Mouse (Mus musculus) naive thymus-derived CD4-positive, alpha-beta T cell, adult 2 months (primary cell): ENCODE measurements around the gene Rps21.

Experiments used
- DNase-seq: peaks from one replicate; pipeline ENCODE4 v3.0.0-alpha.2; 2011; ENCODE audit warnings: low read depth

Rps21 gene

GRCm38 (mm10) chr2:180229129-180229528 is 28.0 kb upstream of the Rps21 start:
- DNase-seq = no peak

GRCm38 (mm10) chr2:180230482-180230881 is 26.7 kb upstream of the Rps21 start:
- DNase-seq = no peak

GRCm38 (mm10) chr2:180233101-180233904 is 23.9 kb upstream of the Rps21 start:
- no peak for DNase-seq

- DNase-seq = no peak
Measured at GRCm38 (mm10) chr2:180234353-180234752, 22.8 kb upstream of the Rps21 start.

- no peak for DNase-seq
Measured at GRCm38 (mm10) chr2:180234980-180235379, 22.2 kb upstream of the Rps21 start.

- no peak for DNase-seq
Measured at GRCm38 (mm10) chr2:180235788-180236187, 21.4 kb upstream of the Rps21 start.

- no peak for DNase-seq
Measured at GRCm38 (mm10) chr2:180236500-180236899, 20.7 kb upstream of the Rps21 start.

- no peak for DNase-seq
Measured at GRCm38 (mm10) chr2:180236930-180237329, 20.2 kb upstream of the Rps21 start.

- DNase-seq = no peak
Measured at GRCm38 (mm10) chr2:180237601-180238345, 19.4 kb upstream of the Rps21 start.

- no peak for DNase-seq
Measured at GRCm38 (mm10) chr2:180238591-180238990, 18.6 kb upstream of the Rps21 start.

GRCm38 (mm10) chr2:180243108-180243507 is 14.1 kb upstream of the Rps21 start:
- DNase-seq = no peak

- no peak for DNase-seq
Measured at GRCm38 (mm10) chr2:180247916-180248315, 9.3 kb upstream of the Rps21 start.

- no peak for DNase-seq
Measured at GRCm38 (mm10) chr2:180248947-180249660, 8.1 kb upstream of the Rps21 start.

GRCm38 (mm10) chr2:180250930-180251611 is 6.1 kb upstream of the Rps21 start:
- DNase-seq = peak; percentile 91

- no peak for DNase-seq
Measured at GRCm38 (mm10) chr2:180251838-180252237, 5.3 kb upstream of the Rps21 start.

- no peak for DNase-seq
Measured at GRCm38 (mm10) chr2:180254436-180255209, 2.6 kb upstream of the Rps21 start.

- no peak for DNase-seq
Measured at GRCm38 (mm10) chr2:180255701-180256100, 1.5 kb upstream of the Rps21 start.

- no peak for DNase-seq
Measured at GRCm38 (mm10) chr2:180256296-180257000, 729 bp upstream of the Rps21 start.

- no peak for DNase-seq
Measured at GRCm38 (mm10) chr2:180257963-180258865, 1.0 kb downstream of the Rps21 start.
